Mouse (Mus musculus): ENCODE data around the gene Gm2030. TPM values are rescaled to one million over a fixed set of nuclear protein-coding genes. Genes with fewer than 3 reads are reported as not detected.
"Not testable (repeated sequence)": the region's sequence is repeated elsewhere in the genome, so short reads cannot be mapped to it uniquely, and the experiment has no call there.

Gm2030 gene
- not detected for polyA plus RNA-seq (2017; shearing (Covaris generic))

- not testable (repeated sequence) for ATAC-seq
Measured at GRCm38 (mm10) chrX:26309944-26310343, at the start of gene Gm2030. Gene Gm2030 (minus strand): TSS chrX:26310044.

Other genes with a start within 250 kb of the Gm2030 start
- gene Gm2012, start 78.7 kb downstream of the Gm2030 start, polyA plus RNA-seq (2017; shearing (Covaris generic)): not detected
- not detected for gene Slx, start 235.5 kb upstream of the Gm2030 start, polyA plus RNA-seq (2017; shearing (Covaris generic))